Mouse (Mus musculus): ENCODE measurements around the gene Lefty2. TPM values are rescaled to one million over a fixed set of nuclear protein-coding genes. Genes with fewer than 3 reads are reported as not detected.
"Not testable (repeated sequence)": the region's sequence is repeated elsewhere in the genome, so short reads cannot be mapped to it uniquely, and the experiment has no call there.

The Lefty2 gene
- total RNA-seq, 2 experiments from 2014 or later = 1.4 to 2.0 TPM

DNA sequence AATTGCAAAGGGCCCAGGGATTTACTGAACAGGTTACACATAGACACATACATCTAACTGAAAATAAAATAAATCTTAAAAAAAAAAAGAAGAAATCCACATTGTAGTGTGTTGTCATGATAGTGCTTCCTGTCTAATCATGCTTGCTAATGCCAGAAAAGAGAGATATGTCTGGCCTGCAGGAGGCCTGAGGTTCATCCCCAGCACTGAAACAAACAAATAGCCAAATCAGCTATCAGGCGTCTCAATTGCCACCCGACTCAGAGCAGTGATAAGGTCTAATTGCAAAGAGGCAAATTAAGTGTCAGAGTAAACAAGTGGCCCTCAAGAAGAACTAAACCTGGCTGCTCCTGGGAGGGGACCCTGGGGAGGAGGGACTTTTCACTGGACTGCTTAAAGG lies 36.7 kb downstream of the Lefty2 start:
- no peak for DNase-seq (ENCODE audit: low spot score in 2 of 2)
- Histone ChIP-seq H3K27ac (no peak overlapping the region), H3K4me3 (no peak overlapping the region)
- TF ChIP-seq CTCF (conservative IDR thresholded peaks at IDR 0.05) = no peak

GRCm38 (mm10) chr1:180931106-180931505 lies 38.2 kb downstream of the Lefty2 start:
- no peak overlapping the region for H3K27ac ChIP-seq
- no peak for TF ChIP-seq CTCF (conservative IDR thresholded peaks at IDR 0.05)
- DNase-seq (ENCODE audit: low spot score in 2 of 2) = no peak
- no peak overlapping the region for H3K4me3 ChIP-seq

DNA sequence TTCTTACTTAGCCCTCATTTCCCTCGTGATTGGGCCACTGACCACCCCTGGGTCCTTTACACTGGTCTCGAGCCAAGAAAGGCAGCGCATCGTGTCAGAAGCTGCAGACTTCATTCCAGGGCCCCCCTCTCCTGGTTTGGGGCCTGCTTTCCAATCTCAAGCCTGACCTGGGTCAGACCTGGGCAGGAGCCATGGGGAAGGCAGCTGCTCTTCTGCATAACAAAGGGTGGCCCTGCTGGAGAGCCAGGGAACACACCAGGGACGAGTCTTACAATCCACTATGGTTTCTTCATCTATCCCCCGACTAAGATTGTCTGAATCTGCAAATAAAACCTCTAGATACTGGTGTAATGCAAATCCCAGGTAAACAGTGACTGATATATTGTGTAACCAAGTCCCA lies 40.8 kb downstream of the Lefty2 start:
- TF ChIP-seq CTCF (conservative IDR thresholded peaks at IDR 0.05) = peak; percentile 42
- H3K4me3 ChIP-seq = no peak overlapping the region
- no peak for DNase-seq (ENCODE audit: low spot score in 2 of 2)
- H3K27ac ChIP-seq = peak overlapping the region; percentile 50; the same call in 1 of the 2 replicates

GRCm38 (mm10) chr1:180934467-180935419 lies 41.8 kb downstream of the Lefty2 start, which contains the start of gene Lefty1:
Lefty1 (plus strand) TSS chr1:180935022.
- no peak for DNase-seq (ENCODE audit: low spot score in 2 of 2)
- TF ChIP-seq CTCF (conservative IDR thresholded peaks at IDR 0.05) = no peak
- Histone ChIP-seq H3K27ac (peak within 1 kb of the TSS; percentile 51; the same call in 1 of the 2 replicates), H3K4me3 (peak within 1 kb of the TSS; percentile 6; the same call in 1 of the 2 replicates)

- Histone ChIP-seq H3K4me3 (peak overlapping the region; percentile 37), H3K27ac (peak overlapping the region; percentile 51; the same call in 1 of the 2 replicates)
- peak; percentile 23 to 30 for DNase-seq (ENCODE audit: low spot score in 2 of 2)
These were observed 43.9 kb downstream of the Lefty2 start for GRCm38 (mm10) chr1:180936610-180937398.

DNA sequence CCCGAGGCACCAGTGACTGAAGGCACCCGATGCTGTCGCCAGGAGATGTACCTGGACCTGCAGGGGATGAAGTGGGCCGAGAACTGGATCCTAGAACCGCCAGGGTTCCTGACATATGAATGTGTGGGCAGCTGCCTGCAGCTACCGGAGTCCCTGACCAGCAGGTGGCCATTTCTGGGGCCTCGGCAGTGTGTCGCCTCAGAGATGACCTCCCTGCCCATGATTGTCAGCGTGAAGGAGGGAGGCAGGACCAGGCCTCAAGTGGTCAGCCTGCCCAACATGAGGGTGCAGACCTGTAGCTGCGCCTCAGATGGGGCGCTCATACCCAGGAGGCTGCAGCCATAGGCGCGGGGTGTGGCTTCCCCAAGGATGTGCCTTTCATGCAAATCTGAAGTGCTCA lies 44.7 kb downstream of the Lefty2 start:
- H3K27ac ChIP-seq; DNase-seq (ENCODE audit: low spot score in 2 of 2); H3K4me3 ChIP-seq: not testable (repeated sequence)

- not testable (repeated sequence) for H3K27ac ChIP-seq; DNase-seq (ENCODE audit: low spot score in 2 of 2)
- peak; percentile 41 for TF ChIP-seq CTCF (conservative IDR thresholded peaks at IDR 0.05)
These were observed 45.9 kb downstream of the Lefty2 start for GRCm38 (mm10) chr1:180938781-180939180.

GRCm38 (mm10) chr1:180940776-180941460 lies 48.0 kb downstream of the Lefty2 start:
- no peak for DNase-seq (ENCODE audit: low spot score in 2 of 2)
- TF ChIP-seq CTCF (conservative IDR thresholded peaks at IDR 0.05) = no peak
- Histone ChIP-seq H3K27ac (peak overlapping the region; percentile 86), H3K4me3 (no peak overlapping the region)

More at GRCm38 (mm10) chr1:180938781-180939180, 45.9 kb downstream of the Lefty2 start:
- H3K4me3 ChIP-seq = not testable (repeated sequence)

DNA sequence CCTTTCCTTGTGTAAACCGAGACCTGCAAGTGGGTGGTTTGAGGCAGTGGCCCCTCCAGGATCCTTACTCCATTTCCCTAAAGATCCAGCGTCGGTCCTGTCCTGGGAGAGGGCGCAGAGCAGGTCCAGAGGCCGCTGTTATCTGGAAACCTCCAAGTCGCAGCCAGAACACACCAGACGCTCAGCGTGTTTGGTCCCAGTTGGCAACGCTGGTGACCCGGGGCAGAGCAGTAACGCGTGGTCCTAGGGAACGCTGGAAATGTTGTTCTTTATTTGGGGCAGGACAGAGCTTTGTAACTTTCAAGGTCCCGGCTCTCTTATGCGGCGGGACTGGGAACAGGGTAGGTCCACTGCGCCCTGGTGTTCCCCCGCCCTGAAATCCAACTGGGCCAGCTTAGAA lies 48.8 kb downstream of the Lefty2 start:
- no peak for TF ChIP-seq CTCF (conservative IDR thresholded peaks at IDR 0.05)
- H3K27ac ChIP-seq = peak overlapping the region; percentile 86

GRCm38 (mm10) chr1:180942166-180943031 lies 49.5 kb downstream of the Lefty2 start, which contains the start of gene Tmem63a:
Tmem63a (plus strand) TSS chr1:180942344.
- peak within 1 kb of the TSS; percentile 86 for H3K27ac ChIP-seq
- no peak for TF ChIP-seq CTCF (conservative IDR thresholded peaks at IDR 0.05)
- DNase-seq (ENCODE audit: low spot score in 2 of 2) = peak in 1 of 2 experiments; percentile 18

More for the DNA sequence above, 48.8 kb downstream of the Lefty2 start:
- H3K4me3 ChIP-seq = peak overlapping the region; percentile 67
- DNase-seq (ENCODE audit: low spot score in 2 of 2) = no peak

DNA sequence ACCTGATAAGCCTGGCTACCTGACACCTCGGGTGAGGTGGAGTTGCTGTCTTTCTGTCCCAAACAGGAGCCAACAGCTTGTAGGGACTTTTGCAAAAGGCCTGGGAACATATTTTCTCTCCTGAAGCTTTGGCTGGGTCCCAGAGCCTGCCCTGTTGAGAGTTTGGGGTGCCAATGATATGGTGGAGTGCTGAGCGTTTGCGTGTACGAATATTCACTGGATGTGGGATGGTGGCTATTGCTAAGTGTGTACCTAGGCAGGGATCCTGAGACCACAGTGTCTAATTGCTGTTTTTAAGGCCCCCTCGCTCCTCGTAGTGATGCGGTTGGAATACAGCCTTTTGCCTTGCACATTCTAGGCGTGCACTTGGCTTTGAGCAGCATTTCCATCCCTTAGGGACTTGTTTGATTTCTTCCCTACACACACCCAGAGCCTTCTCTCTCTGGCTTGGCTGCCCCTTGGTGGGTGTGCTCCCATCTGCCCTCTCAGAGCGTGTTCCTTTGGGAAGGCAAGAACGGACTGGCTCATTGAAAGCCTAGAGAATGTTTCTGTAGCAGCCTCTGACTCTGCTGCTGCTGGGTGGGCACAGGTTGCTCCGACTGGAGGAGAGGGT lies 50.2 kb downstream of the Lefty2 start:
- H3K27ac ChIP-seq = peak overlapping the region; percentile 86
- TF ChIP-seq CTCF (conservative IDR thresholded peaks at IDR 0.05) = no peak
- H3K4me3 ChIP-seq = peak overlapping the region; percentile 67
- DNase-seq (ENCODE audit: low spot score in 2 of 2) = no peak

More at GRCm38 (mm10) chr1:180942166-180943031, 49.5 kb downstream of the Lefty2 start, which contains the start of gene Tmem63a:
- peak within 1 kb of the TSS; percentile 67 for H3K4me3 ChIP-seq

Measured in layer of hippocampus, adult 2 months (tissue).